Mouse (Mus musculus): Measurements from ENCODE around the gene E2f8.

DNA sequence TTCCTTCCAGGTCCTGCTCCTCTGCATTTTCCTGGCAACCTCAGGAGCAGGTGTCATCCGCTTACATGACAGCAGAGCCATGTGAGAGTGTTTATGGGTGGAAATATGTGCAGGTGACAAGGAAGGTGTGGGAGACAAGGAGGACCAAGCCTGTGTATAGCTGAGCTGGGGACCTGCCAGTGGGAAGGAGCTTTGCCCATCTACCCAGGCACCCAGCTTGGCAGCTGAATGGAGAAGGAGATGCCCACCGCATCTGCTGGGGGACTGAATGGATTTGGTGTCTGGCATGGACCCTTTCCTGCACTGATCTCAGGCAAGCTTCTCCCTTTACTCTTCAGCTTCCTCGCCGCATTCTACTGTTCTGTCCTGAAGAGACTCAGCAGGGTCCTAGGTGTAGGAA, 14.1 kb upstream of the E2f8 start:
- TF ChIP-seq CTCF (IDR thresholded peaks at IDR 0.05; ENCODE audit: low read depth) (no peak), EP300 (IDR thresholded peaks at IDR 0.05; ENCODE audit: low read depth) (no peak)
